17 mouse cellular contexts compared by ENCODE assay signal in the genomic region with DNA sequence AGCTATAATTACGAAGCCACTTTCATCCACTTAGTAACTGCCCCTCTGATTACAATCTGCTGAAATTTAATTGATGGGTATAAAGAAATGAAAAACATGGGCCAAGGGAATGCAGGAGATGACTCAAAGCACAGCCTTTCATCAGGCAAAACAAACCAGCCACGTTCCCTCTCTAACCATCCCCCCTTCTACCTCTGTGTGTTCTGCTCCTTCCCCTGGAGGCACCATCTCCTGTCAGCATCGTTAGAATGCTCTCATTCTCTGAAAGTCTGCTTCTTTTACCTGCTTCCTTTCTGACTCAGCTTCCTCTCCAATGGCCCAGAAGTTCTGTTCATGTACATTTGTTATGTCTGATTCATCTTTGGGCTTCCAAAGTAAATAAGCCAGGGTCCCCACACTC. TPM values are rescaled to one million over a fixed set of nuclear protein-coding genes. Genes with fewer than 3 reads are reported as not detected.
DNase-seq lines count a peak whose midpoint lies in the region; ATAC-seq and TF ChIP-seq lines count a peak whose summit lies in the region.
"Had no signal": no experiment of that assay in that cellular context is flagged by ENCODE, and none has a peak within 500 bp of the region (broad histone marks: within the 10 kb centered on the region; RNA-seq: fewer than 3 reads in every experiment).

No protein-coding gene starts in this region.

- no peak for DNase-seq in hindbrain, postnatal 0 days (ENCODE audit: low spot score)
- DNase-seq in 416B (ENCODE audit: low read depth), result peak; percentile 30
- peak; percentile 68 for DNase-seq in Muller cell, postnatal 12 days (ENCODE audit: inconsistent ontology term)
- DNase-seq in cerebellum, adult 2 months, result no peak
- no peak for DNase-seq in urinary bladder, postnatal 36 days (ENCODE audit: low spot score in 2 of 2)
- DNase-seq: adrenal gland, postnatal 10 days; cerebellum, postnatal 36 days; gastrocnemius, adult 2 months; heart, postnatal 14 days; kidney, adult 8-10 months had no signal

- peak; percentile 30; the same call in 1 of the 2 replicates for ATAC-seq in hindbrain, embryonic 13.5 days (ENCODE audit: low FRiP score)
- no peak; the same call in 1 of the 2 replicates for ATAC-seq in hindbrain, postnatal 0 days
- peak; percentile 66 for ATAC-seq in inflammation-experienced regulatory T-cells, adult 6 months
- ATAC-seq in heart, embryonic 11.5 days (replicated peaks; ENCODE audit: insufficient number of reproducible peaks, low FRiP score, low TSS enrichment), result no peak

- 32% methylated on average over 3 of the region's 3 CpGs for WGBS in hindbrain, embryonic 13.5 days
- WGBS in hindbrain, postnatal 0 days, result 35% methylated on average over 3 of the region's 3 CpGs
- 43% methylated on average over 3 of the region's 3 CpGs for WGBS in cerebellum, adult 2 months
- WGBS in heart, embryonic 11.5 days (ENCODE audit: insufficient replicate concordance), result 37% methylated on average over 3 of the region's 3 CpGs

- H3K4me3 ChIP-seq in hindbrain, embryonic 13.5 days, result no peak overlapping the region
- no peak overlapping the region for H3K4me3 ChIP-seq in hindbrain, postnatal 0 days (ENCODE audit: low read length)
- no peak overlapping the region for H3K4me3 ChIP-seq in cerebellum, adult 2 months (replicated peaks; ENCODE audit: insufficient read depth, low read depth, low read length)
- no peak overlapping the region for H3K4me3 ChIP-seq in heart, embryonic 11.5 days (ENCODE audit: low read depth, low read length)
- H3K4me3 ChIP-seq: embryonic facial prominence, embryonic 13.5 days; forebrain, embryonic 12.5 days; gastrocnemius, adult 2 months had no signal

- H3K27ac ChIP-seq in hindbrain, embryonic 13.5 days, result 0 out of 2 replicates have a peak overlapping the region, but pooled peaks have one; percentile 30
- H3K27ac ChIP-seq in hindbrain, postnatal 0 days, result no peak overlapping the region
- no peak overlapping the region for H3K27ac ChIP-seq in cerebellum, adult 2 months (ENCODE audit: insufficient read depth, low read length)
- H3K27ac ChIP-seq in heart, embryonic 11.5 days (ENCODE audit: low read depth, low read length), result no peak overlapping the region
- H3K27ac ChIP-seq: forebrain, embryonic 12.5 days; gastrocnemius, adult 2 months; stomach, postnatal 0 days had no signal

- TF ChIP-seq POLR2A in cerebellum, adult 2 months (IDR thresholded peaks at IDR 0.05; ENCODE audit: borderline replicate concordance, insufficient read depth, low read length), result no peak

- no peaks in the 10 kb centered on the region for H3K27me3 ChIP-seq in hindbrain, embryonic 13.5 days
- H3K27me3 ChIP-seq in hindbrain, postnatal 0 days (ENCODE audit: insufficient read depth, low read length), result no peaks in the 10 kb centered on the region
- no peaks in the 10 kb centered on the region for H3K27me3 ChIP-seq in cerebellum, adult 2 months (ENCODE audit: control insufficient read depth, insufficient read depth, low read length)
- no peaks in the 10 kb centered on the region for H3K27me3 ChIP-seq in heart, embryonic 11.5 days (ENCODE audit: control insufficient read depth, insufficient read depth, low read length)
- H3K27me3 ChIP-seq: embryonic facial prominence, embryonic 13.5 days; forebrain, embryonic 12.5 days had no signal

- 0 out of 2 replicates have a peak overlapping the region, but pooled peaks have one; percentile 29 for H3K9ac ChIP-seq in hindbrain, embryonic 13.5 days
- H3K9ac ChIP-seq in hindbrain, postnatal 0 days (replicated peaks; ENCODE audit: low read length), result no peak overlapping the region
- H3K9ac ChIP-seq in heart, embryonic 11.5 days (ENCODE audit: low read depth, low read length), result no peak overlapping the region
- H3K9ac ChIP-seq: embryonic facial prominence, embryonic 13.5 days; forebrain, embryonic 12.5 days had no signal

- peaks cover 32% of the 10 kb centered on the region for H3K4me1 ChIP-seq in hindbrain, embryonic 13.5 days (replicated peaks)
- peaks cover 7% of the 10 kb centered on the region; the same call in 1 of the 2 replicates for H3K4me1 ChIP-seq in hindbrain, postnatal 0 days (ENCODE audit: insufficient read depth, low read length)
- H3K4me1 ChIP-seq in cerebellum, adult 2 months (ENCODE audit: control insufficient read depth, insufficient read depth, low read length), result peaks cover 18% of the 10 kb centered on the region
- H3K4me1 ChIP-seq in heart, embryonic 11.5 days (ENCODE audit: control insufficient read depth, insufficient read depth, low read length), result peaks cover 5% of the 10 kb centered on the region; the same call in 1 of the 2 replicates

- no peaks in the 10 kb centered on the region for H3K9me3 ChIP-seq in hindbrain, embryonic 13.5 days
- H3K9me3 ChIP-seq in hindbrain, postnatal 0 days (ENCODE audit: low read length), result no peaks in the 10 kb centered on the region
- H3K9me3 ChIP-seq in heart, embryonic 11.5 days (replicated peaks; ENCODE audit: control insufficient read depth, low read length), result no peaks in the 10 kb centered on the region
- H3K9me3 ChIP-seq: embryonic facial prominence, embryonic 13.5 days; forebrain, embryonic 12.5 days had no signal

- H3K36me3 ChIP-seq in hindbrain, embryonic 13.5 days, result peaks cover 17% of the 10 kb centered on the region
- H3K36me3 ChIP-seq in hindbrain, postnatal 0 days (ENCODE audit: insufficient read depth, low read length), result no peaks in the 10 kb centered on the region
- peaks cover 6% of the 10 kb centered on the region for H3K36me3 ChIP-seq in heart, embryonic 11.5 days (ENCODE audit: control insufficient read depth, insufficient read depth, low read length)

- no peak for TF ChIP-seq CTCF in hindbrain, postnatal 0 days (IDR thresholded peaks at IDR 0.05; ENCODE audit: low read depth)
- no peak for TF ChIP-seq CTCF in cerebellum, adult 2 months (IDR thresholded peaks at IDR 0.05; ENCODE audit: borderline replicate concordance, insufficient read depth, low read depth, low read length)

- no peak overlapping the region for H3K4me2 ChIP-seq in hindbrain, embryonic 13.5 days
- H3K4me2 ChIP-seq in hindbrain, postnatal 0 days (ENCODE audit: low read depth, low read length), result no peak overlapping the region
- H3K4me2 ChIP-seq in heart, embryonic 11.5 days, result no peak overlapping the region
- H3K4me2 ChIP-seq: embryonic facial prominence, embryonic 13.5 days; forebrain, embryonic 12.5 days; liver, embryonic 11.5 days had no signal

RNA-seq across cellular contexts. Expression of gene Slc22a15, which starts 6.6 kb away (rescaled TPM):
- polyA plus RNA-seq in hindbrain, embryonic 13.5 days (2015; fragmentation: Nextera tagmentation; extraction: Ambion mirVana), result 7.4 and 7.5 TPM in 2 replicates
- 11.1 and 12.5 TPM in 2 replicates for total RNA-seq in hindbrain, postnatal 0 days (2014; rRNA removed)
- 5.0 and 5.7 TPM in 2 replicates for polyA plus RNA-seq in hindbrain, postnatal 0 days (2015; fragmentation: Nextera tagmentation; extraction: Ambion mirVana)
- polyA plus RNA-seq in inflammation-experienced regulatory T-cells, adult 6 months (2017; shearing (Covaris generic)), result 10 to 100 TPM; 10.2 to 18.0 (median 11.1) TPM
- polyA plus RNA-seq in cerebellum, adult 2 months (2012; rRNA removed), result 14.7 and 14.8 TPM in 2 replicates
- 6.1 and 7.3 TPM in 2 replicates for polyA plus RNA-seq in heart, embryonic 11.5 days (2014; fragmentation: Nextera tagmentation; extraction: Ambion mirVana)

Comparison
In these comparisons a context has a peak if more than half of its experiments do, and no peak if none do; other contexts are left out.
1. ATAC-seq: peak in hindbrain, embryonic 13.5 days (single experiment) and inflammation-experienced regulatory T-cells, adult 6 months (single experiment); none in hindbrain, postnatal 0 days (single experiment) and heart, embryonic 11.5 days (single experiment).
2. DNase-seq: peak in 416B (single experiment) and Muller cell, postnatal 12 days (single experiment); none in hindbrain, postnatal 0 days (single experiment), cerebellum, adult 2 months (0 of 2) and urinary bladder, postnatal 36 days (0 of 2).